Mouse (Mus musculus) urinary bladder, postnatal 4 days (tissue): Measurements from ENCODE around the gene Tmem251.

Source experiments
- DNase-seq, 2 experiments: peaks; one replicate each; pipeline ENCODE4 v3.0.0; 2021 to 2022; ENCODE audit warnings: low spot score in 2 of 2

Gene Tmem251

DNA sequence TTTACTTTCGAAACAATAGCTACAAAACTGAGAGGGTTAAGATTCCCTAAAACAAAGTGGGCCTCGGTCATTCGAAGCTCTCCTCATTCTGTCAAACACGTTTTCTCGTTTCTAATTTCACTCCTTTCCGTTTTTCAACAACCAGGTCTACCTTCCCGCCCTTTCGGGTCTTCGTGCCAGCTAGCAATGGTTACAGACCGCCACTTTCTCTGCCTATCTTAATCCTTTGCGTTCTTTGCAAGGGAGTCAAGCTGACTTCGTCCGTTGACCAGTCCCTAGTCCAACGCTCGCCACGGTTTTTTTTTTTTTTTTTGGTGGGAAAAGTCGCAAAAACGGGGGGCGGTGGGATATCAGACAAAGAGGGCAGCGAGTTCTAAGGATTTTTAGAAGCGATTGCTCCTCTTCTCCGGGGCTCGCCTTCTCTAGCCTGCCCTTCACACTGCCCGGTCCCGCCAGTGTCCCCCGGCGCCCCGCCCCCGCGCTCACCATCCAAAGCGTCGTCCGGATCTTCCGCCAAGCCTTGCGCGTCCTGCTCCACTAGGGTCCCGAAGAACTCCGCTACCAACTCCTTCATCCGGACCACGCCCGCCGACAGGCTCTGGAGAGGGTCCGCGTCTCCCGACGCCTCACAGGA lies 13.6 kb downstream of the Tmem251 start:
- DNase-seq = no peak

GRCm38 (mm10) chr12:102757689-102758402 lies 14.3 kb downstream of the Tmem251 start, which contains the start of the genes Gm28051, Gon7 and Ubr7:
TSS of gene Gm28051 (minus strand) at chr12:102757765.
TSS of gene Gon7 (minus strand) at chr12:102757803.
TSS of gene Ubr7 (plus strand) at chr12:102757967.
- DNase-seq = peak; percentile 93 to 96

DNA sequence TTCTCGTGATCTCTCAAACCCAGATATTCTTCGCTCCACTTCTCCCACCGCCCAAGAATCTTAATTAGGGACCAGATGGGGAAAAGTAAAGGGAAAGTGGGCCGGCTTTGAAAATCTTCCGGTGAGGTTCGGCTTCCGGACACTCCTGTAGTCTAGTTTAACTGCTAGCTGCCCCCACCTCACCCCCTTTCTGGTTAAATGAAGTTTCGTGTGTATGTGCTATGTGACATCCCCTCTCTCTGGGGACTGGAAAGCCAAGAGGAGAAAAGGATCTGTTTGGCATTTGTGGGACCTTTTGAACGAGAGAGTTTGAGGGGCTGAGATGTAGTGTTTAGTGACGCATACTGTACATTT lies 14.8 kb downstream of the Tmem251 start, which contains the start of gene Gm20604:
Gene Gm20604 (minus strand): TSS at position 270 of the 354 bp plus-strand sequence.
- no peak for DNase-seq

DNA sequence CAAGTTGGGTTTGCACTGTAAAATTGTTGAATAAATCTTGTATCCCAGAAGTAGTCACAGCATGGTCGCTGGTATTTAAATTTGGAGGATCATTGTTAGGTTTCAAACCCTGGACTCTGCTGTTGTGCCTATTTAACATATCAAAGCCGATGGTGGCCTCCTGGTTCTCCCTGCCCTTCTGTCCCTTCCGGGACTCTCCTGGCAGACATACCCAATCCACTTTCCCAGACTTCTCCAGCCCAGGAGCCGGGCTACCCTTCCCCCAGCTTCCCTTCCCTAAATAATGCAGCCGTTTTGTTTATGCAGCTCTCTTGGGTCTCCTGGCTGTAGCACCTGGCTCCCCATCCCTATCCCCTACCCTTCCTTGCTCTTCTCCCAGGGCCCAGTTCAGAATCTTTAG lies 15.4 kb downstream of the Tmem251 start:
- no peak for DNase-seq

GRCm38 (mm10) chr12:102761668-102762067 lies 18.1 kb downstream of the Tmem251 start:
- no peak for DNase-seq

DNA sequence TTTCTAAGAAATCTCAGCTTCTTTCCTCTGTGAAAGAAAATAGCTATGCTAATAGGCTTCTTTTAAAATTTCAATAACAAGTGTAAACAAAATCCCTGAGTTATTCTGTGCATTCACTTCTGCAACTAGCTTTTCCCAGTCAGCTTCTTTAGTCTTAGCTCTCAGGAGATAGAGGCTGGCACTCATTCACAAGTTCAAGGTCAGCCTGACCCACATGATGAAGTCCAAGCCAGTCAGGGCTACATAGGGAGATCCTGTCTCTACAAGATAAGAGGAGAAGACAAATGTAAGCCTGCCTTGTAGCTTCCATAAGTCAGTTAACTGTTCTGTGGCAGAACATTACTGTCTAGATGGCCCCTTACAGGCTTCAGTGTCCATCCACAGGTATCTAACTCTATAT lies 20.1 kb downstream of the Tmem251 start:
- no peak for DNase-seq

DNA sequence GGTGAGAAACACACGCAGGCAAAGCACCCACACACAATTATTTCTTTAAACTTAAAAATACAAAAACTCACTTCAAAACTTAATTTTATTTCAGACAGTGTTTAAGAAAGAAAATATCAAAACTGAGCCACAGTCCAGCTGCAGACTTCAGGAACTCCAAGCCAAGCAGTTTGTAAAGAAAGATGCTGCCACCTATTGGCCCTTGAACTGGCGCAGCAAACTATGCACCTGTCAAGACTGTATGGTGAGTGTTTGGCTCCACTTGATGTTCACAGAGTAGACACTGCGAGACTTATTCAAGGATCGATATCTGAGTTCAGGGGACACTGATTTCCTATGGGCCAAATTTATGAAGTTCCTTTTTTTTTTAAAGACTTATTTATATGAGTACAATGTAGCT lies 25.4 kb downstream of the Tmem251 start:
- DNase-seq = no peak

GRCm38 (mm10) chr12:102771601-102772000 lies 28.0 kb downstream of the Tmem251 start:
- no peak for DNase-seq

GRCm38 (mm10) chr12:102772676-102773075 lies 29.1 kb downstream of the Tmem251 start:
- DNase-seq = no peak

- no peak for DNase-seq
These were observed 32.5 kb downstream of the Tmem251 start for GRCm38 (mm10) chr12:102776035-102776434.

DNA sequence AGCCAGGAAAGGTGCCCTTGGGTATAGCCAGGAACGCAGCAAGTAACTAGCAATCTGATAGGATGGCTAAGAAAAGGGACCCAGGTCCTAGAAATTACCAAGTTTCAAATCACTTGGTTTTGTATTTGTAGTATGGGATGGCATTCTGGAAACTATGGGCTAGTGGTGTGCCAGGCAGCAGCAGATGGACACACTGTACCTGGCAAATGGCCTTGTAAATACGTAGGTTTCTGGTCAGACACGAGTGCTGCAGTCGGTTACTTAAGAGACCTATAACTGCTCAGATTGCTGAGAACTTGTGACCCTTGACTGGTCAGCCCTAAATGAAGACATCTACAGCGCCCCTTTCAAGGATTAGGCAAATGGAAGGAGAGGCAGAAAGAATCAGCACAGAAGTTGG lies 34.6 kb downstream of the Tmem251 start:
- DNase-seq = no peak

DNA sequence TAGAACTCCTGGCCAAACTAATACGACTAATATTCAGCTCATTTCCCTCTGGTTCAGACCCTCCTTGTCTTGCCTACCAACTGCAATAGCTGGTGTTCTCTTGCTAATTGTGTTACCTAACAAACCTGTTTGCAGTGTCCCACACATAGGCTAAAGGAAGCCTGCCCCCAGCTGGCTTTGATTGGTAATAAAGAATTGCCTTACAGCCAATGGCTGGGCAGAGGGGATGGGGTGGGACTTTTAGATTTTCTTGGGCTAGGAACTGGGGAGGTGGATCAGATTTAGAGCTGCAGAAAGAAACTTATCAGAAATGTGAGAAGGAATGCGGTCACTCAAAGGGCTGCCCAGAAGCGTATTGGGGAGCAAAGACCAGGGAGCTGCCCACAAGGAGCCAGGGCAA lies 35.9 kb downstream of the Tmem251 start:
- DNase-seq = no peak

DNA sequence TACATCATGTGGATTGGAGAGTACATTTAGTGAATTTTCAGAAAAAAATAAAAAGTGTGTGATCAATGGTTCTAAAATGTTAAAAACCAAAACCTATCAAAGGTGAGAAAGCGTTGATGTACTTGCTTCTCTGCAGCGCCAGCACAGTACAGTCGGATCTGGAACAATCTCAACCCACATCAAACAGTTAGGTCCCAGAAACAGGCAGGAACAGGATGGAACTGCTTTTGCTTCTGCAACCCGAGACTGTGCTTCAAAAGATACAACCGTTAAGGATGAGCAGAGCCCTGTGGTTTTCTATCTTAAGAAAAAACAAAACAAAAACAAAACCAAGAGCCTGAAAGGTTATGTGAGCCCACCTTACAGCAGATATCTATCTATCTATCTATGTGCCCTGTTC lies 39.3 kb downstream of the Tmem251 start:
- no peak for DNase-seq

GRCm38 (mm10) chr12:102784899-102785592 lies 41.5 kb downstream of the Tmem251 start:
- DNase-seq = no peak

- no peak for DNase-seq
These were observed 42.0 kb downstream of the Tmem251 start for GRCm38 (mm10) chr12:102785593-102785985.

DNA sequence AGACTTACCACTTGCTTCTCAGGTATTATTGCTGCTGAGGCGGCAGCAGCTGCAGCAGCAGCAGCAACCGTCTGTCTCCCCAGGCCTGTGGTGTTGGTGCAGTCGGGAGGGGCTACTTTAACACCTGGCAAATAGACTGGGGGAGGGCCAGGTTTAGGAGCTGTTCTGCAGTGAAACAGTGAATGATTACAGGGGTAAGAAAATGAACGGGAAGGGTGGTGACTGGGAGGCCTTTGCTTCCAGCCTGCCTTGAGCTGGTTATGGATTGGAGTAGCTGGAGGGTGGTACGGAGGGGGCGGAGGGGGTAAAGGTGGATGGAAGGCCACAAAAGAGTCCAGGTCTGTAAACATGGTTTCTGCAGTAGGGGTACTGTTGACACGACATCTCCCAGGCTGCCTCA lies 44.4 kb downstream of the Tmem251 start:
- DNase-seq = no peak
